Mouse (Mus musculus) intestine, embryonic 16.5 days (tissue): ENCODE results near the gene Kcnip1. TPM values are rescaled to one million over a fixed set of nuclear protein-coding genes. Genes with fewer than 3 reads are reported as not detected.

Experiments used
- ATAC-seq: fragments of 200-750 bp; cut with Nextera tagmentation; 2 replicates; pipeline ENCODE4 v1.8.0; 2017; ENCODE audit warnings: moderate TSS enrichment, moderate library complexity
- H3K27ac ChIP-seq: fragments of 300-500 bp; sonication (generic); 2 replicates; pipeline ENCODE4 v1.5.1; 2014; ENCODE audit warnings: mild to moderate bottlenecking, low read length
- H3K27me3 ChIP-seq: fragments of 300-500 bp; sonication (generic); replicated peaks from 2 replicates; pipeline ENCODE4 v1.6.1; 2014; ENCODE audit warnings: low read length, control low read depth, mixed read lengths; ENCODE audit not compliant: control insufficient read depth, insufficient read depth
- H3K36me3 ChIP-seq: fragments of 300-500 bp; sonication (generic); 2 replicates; pipeline ENCODE4 v1.6.1; 2014; ENCODE audit warnings: low read length, control low read depth; ENCODE audit not compliant: control insufficient read depth, insufficient read depth
- H3K4me1 ChIP-seq: fragments of 300-500 bp; sonication (generic); 2 replicates; pipeline ENCODE4 v1.6.1; 2014; ENCODE audit warnings: low read length, control low read depth, mixed read lengths; ENCODE audit not compliant: control insufficient read depth, insufficient read depth
- H3K4me2 ChIP-seq: fragments of 300-500 bp; sonication (generic); 2 replicates; pipeline ENCODE4 v1.6.1; 2014; ENCODE audit warnings: low read depth, low read length, control low read depth
- H3K4me3 ChIP-seq: fragments of 300-500 bp; sonication (generic); 2 replicates; pipeline ENCODE4 v1.5.1; 2014; ENCODE audit warnings: mild to moderate bottlenecking, low read length
- H3K9ac ChIP-seq: fragments of 300-500 bp; sonication (generic); 2 replicates; pipeline ENCODE4 v1.6.1; 2014; ENCODE audit warnings: low read depth, low read length
- H3K9me3 ChIP-seq: fragments of 300-500 bp; sonication (generic); 2 replicates; pipeline ENCODE4 v1.6.1; 2016; ENCODE audit warnings: low read length, control low read depth; ENCODE audit not compliant: control insufficient read depth
- WGBS: fragments of 180-500 bp; shearing (Covaris S2); extraction: QIAGEN DNeasy Blood & Tissue Kit; methylation state at CpG from one replicate; pipeline ENCODE4 v1.1.7; 2014; 5-methylcytosine and 5-hydroxymethylcytosine counted together
- polyA plus RNA-seq: library from polyadenylated mRNA; unstranded; fragments of >200 nt; fragmentation: Nextera tagmentation; extraction: Ambion mirVana; gene quantifications from 2 replicates; pipeline ENCODE4 v1.2.1, GENCODE M21; 2015

Gene Kcnip1
- polyA plus RNA-seq, 1 experiment from 2014 or later = 8.9 TPM

- WGBS = 64% methylated on average over 2 of the region's 2 CpGs
- Histone ChIP-seq H3K4me3 (no peak overlapping the region), H3K36me3 (no peaks in the 10 kb centered on the region), H3K4me1 (peaks cover 8% of the 10 kb centered on the region), H3K9me3 (no peaks in the 10 kb centered on the region), H3K27me3 (no peaks in the 10 kb centered on the region), H3K9ac (no peak overlapping the region), H3K4me2 (no peak overlapping the region), H3K27ac (peak overlapping the region; percentile 59; the same call in 1 of the 2 replicates)
- peak; percentile 34; the same call in 1 of the 2 replicates for ATAC-seq
Measured at GRCm38 (mm10) chr11:33872716-33873048, 120.3 kb downstream of the Kcnip1 start.

- H3K4me3 ChIP-seq = no peak overlapping the region
- H3K36me3 ChIP-seq = no peaks in the 10 kb centered on the region
- WGBS = 41% methylated on average over 9 of the region's 9 CpGs
- H3K9me3 ChIP-seq = no peaks in the 10 kb centered on the region
- ATAC-seq = peak; percentile 35; the same call in 1 of the 2 replicates
- peaks cover 8% of the 10 kb centered on the region for H3K4me1 ChIP-seq
- H3K27me3 ChIP-seq = no peaks in the 10 kb centered on the region
- no peak overlapping the region for H3K4me2 ChIP-seq
- peak overlapping the region; percentile 59; the same call in 1 of the 2 replicates for H3K27ac ChIP-seq
- H3K9ac ChIP-seq = no peak overlapping the region
Measured at GRCm38 (mm10) chr11:33871998-33872715, 120.8 kb downstream of the Kcnip1 start.

DNA sequence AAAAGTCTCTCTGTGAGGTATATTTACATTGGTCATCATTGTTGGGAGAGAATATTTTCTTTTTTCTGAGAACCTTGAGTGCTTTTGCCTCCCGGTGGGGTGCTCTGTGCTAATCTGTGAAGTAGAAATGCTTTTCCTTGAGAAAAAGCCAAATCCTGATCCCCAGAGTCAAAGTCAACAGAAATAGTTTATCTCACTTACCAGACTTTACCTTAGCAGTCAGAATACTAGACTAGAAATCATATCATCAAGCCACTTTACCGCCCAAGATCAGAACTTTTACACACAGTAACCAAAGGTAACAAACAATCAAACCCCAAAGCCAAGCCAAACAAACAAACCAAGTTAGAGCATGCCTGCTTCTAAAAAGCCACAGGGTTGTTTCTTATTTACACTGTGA, 122.7 kb downstream of the Kcnip1 start:
- no peak overlapping the region for H3K4me3 ChIP-seq
- no peak for ATAC-seq
- H3K27ac ChIP-seq = no peak overlapping the region
- H3K27me3 ChIP-seq = no peaks in the 10 kb centered on the region
- H3K36me3 ChIP-seq = no peaks in the 10 kb centered on the region
- peaks cover 8% of the 10 kb centered on the region for H3K4me1 ChIP-seq
- H3K9ac ChIP-seq = no peak overlapping the region
- WGBS = 82% methylated on average over 2 of the region's 2 CpGs
- no peaks in the 10 kb centered on the region for H3K9me3 ChIP-seq
- no peak overlapping the region for H3K4me2 ChIP-seq

DNA sequence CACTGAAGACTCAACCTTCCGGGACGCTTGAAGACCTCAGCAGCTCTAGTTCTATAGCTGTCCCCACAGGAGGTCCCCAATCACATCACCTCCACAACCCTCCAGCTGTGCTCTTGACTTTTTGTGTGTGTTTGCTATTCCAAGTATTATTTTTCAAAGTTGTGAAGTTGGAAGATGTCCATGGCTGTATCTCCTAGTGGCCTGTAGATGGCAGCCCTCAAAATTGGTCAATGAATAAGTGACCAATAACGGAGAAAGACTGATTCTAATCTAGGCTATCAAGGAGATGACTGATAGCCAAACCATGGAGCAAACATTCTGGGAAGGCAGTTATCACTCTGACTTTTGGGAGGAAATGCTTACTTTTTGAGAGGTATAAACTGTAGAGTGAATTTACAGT, 123.4 kb downstream of the Kcnip1 start:
- no peak overlapping the region for H3K27ac ChIP-seq
- WGBS = 69% methylated on average over 3 of the region's 3 CpGs

GRCm38 (mm10) chr11:33866775-33867174, 126.2 kb downstream of the Kcnip1 start:
- ATAC-seq = no peak
- no peak overlapping the region for H3K4me3 ChIP-seq
- H3K36me3 ChIP-seq = no peaks in the 10 kb centered on the region
- 75% methylated on average over 6 of the region's 6 CpGs for WGBS
- H3K4me1 ChIP-seq = no peaks in the 10 kb centered on the region
- no peak overlapping the region for H3K27ac ChIP-seq
- H3K27me3 ChIP-seq = no peaks in the 10 kb centered on the region
- H3K9ac ChIP-seq = no peak overlapping the region
- no peak overlapping the region for H3K4me2 ChIP-seq
- H3K9me3 ChIP-seq = no peaks in the 10 kb centered on the region

More for the DNA sequence above, 123.4 kb downstream of the Kcnip1 start:
- H3K36me3 ChIP-seq = no peaks in the 10 kb centered on the region
- no peak for ATAC-seq
- H3K9me3 ChIP-seq = no peaks in the 10 kb centered on the region
- H3K9ac ChIP-seq = no peak overlapping the region
- no peak overlapping the region for H3K4me2 ChIP-seq
- H3K4me1 ChIP-seq = peaks cover 8% of the 10 kb centered on the region
- no peaks in the 10 kb centered on the region for H3K27me3 ChIP-seq
- no peak overlapping the region for H3K4me3 ChIP-seq

- no peaks in the 10 kb centered on the region for H3K36me3 ChIP-seq
- H3K9ac ChIP-seq = no peak overlapping the region
- no peaks in the 10 kb centered on the region for H3K4me1 ChIP-seq
- H3K27me3 ChIP-seq = no peaks in the 10 kb centered on the region
- no peak overlapping the region for H3K4me2 ChIP-seq
- 96% methylated on average over 4 of the region's 4 CpGs for WGBS
- no peak overlapping the region for H3K4me3 ChIP-seq
- no peaks in the 10 kb centered on the region for H3K9me3 ChIP-seq
- no peak overlapping the region for H3K27ac ChIP-seq
- no peak for ATAC-seq
Measured at GRCm38 (mm10) chr11:33864245-33864644, 128.7 kb downstream of the Kcnip1 start.

GRCm38 (mm10) chr11:33861823-33862222, 131.1 kb downstream of the Kcnip1 start:
- Histone ChIP-seq H3K4me3 (no peak overlapping the region), H3K9ac (no peak overlapping the region), H3K36me3 (no peaks in the 10 kb centered on the region), H3K4me2 (no peak overlapping the region), H3K27me3 (no peaks in the 10 kb centered on the region), H3K27ac (no peak overlapping the region), H3K9me3 (no peaks in the 10 kb centered on the region), H3K4me1 (no peaks in the 10 kb centered on the region)
- no peak for ATAC-seq

DNA sequence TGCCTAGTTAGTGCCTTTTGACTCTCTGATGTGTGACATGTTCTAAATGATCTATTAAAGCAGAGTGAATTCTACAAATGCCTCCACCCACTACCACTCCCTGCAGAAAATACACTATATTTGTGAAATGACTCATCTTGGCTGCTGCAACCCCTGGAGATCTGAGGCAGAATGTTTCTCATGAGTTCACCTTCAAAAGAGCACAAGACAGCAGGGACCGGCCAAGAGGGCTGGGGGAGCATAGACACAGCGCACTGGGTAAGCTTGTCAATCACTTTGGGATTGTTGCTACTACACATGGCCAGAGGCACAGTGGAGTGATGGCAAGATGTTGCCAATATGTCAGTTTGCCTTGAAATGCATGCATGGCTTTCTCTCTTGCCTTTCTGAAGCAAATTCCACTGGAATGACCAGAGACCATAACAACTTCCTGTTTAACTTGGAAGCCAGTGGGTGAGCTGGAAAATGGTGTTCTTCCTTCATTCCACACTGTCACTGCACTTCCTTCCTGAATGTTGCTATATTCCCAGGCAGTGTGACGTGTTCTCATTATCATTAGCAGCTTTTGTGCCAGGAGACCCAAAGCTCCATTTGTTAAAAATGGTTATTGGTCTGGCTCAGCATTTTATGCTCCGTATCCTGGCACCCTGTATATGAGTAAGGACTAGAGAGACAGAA, 131.9 kb downstream of the Kcnip1 start:
- Histone ChIP-seq H3K4me3 (no peak overlapping the region), H3K4me2 (no peak overlapping the region), H3K9me3 (no peaks in the 10 kb centered on the region), H3K27ac (no peak overlapping the region), H3K4me1 (no peaks in the 10 kb centered on the region), H3K36me3 (no peaks in the 10 kb centered on the region), H3K9ac (no peak overlapping the region), H3K27me3 (no peaks in the 10 kb centered on the region)
- 73% methylated on average over 4 of the region's 4 CpGs for WGBS
- ATAC-seq = no peak

DNA sequence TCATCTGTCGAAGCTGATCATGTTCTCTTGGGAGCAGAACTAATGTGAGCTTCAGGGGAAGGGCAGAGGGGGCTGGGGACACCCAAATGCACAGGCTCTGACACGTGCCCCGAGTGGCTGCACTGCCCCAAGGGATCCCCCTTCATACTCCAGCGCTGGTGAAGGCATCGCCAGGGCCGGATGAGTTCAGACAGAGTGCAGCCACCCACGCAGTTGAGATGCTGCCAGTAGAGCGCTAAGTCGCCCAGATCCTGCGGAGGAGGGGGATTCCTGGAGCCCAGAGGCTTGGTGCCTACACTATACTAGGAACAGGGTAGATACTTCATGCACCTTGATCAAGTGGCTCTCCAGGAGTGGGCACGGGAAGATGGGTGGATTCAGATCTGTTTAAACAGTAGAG, 143.3 kb downstream of the Kcnip1 start:
- 50% methylated on average over 11 of the region's 11 CpGs for WGBS
- H3K4me1 ChIP-seq = no peaks in the 10 kb centered on the region
- H3K9me3 ChIP-seq = no peaks in the 10 kb centered on the region
- no peaks in the 10 kb centered on the region for H3K36me3 ChIP-seq
- peak; percentile 44 for ATAC-seq
- no peak overlapping the region for H3K4me3 ChIP-seq
- no peak overlapping the region for H3K27ac ChIP-seq
- no peak overlapping the region for H3K4me2 ChIP-seq
- H3K27me3 ChIP-seq = no peaks in the 10 kb centered on the region; the same call in 1 of the 2 replicates
- H3K9ac ChIP-seq = no peak overlapping the region
